Mouse (Mus musculus): ENCODE data around the gene Rft1. TPM values are rescaled to one million over a fixed set of nuclear protein-coding genes. Genes with fewer than 3 reads are reported as not detected.

Gene Rft1
- polyA plus RNA-seq, 1 experiment = 18.1 TPM

DNA sequence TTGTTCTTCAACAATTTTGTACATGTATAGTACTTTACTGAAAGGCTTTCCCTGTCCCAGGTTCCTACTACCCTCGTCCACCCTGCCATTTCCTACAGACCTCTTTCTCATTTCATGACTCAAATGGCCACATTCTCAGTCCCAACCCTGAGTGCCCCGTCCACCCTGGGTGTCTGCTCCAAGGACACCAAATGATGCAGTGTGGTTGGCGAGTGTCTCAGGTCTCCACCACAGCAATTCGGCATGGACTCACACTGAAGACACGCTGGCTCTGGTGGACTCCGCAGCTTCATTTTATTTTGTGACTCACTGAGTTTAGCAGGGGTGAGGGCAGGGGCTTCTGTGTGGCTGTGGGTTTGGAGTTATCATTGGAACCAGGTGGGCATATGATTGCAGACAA, 16.0 kb downstream of the Rft1 start:
- Histone ChIP-seq H3K36me3 (ENCODE audit: control insufficient read depth, insufficient read depth, low read length, poor library complexity, severe bottlenecking) (peaks cover 9% of the 10 kb centered on the region), H3K9me3 (replicated peaks; ENCODE audit: control insufficient read depth, insufficient read depth, low read length, poor library complexity, severe bottlenecking) (no peaks in the 10 kb centered on the region), H3K27ac (ENCODE audit: insufficient read depth, low read length) (no peak overlapping the region), H3K9ac (ENCODE audit: low read depth, poor library complexity, severe bottlenecking) (no peak overlapping the region), H3K27me3 (ENCODE audit: control insufficient read depth, insufficient read depth, low read length, poor library complexity, severe bottlenecking) (no peaks in the 10 kb centered on the region), H3K4me3 (ENCODE audit: low read depth, low read length) (no peak overlapping the region), H3K4me1 (ENCODE audit: control insufficient read depth, insufficient read depth, low read length) (no peaks in the 10 kb centered on the region)
- TF ChIP-seq POLR2A (IDR thresholded peaks at IDR 0.05; ENCODE audit: insufficient read depth, low read length) = no peak
- TF ChIP-seq EP300 (IDR thresholded peaks at IDR 0.05; ENCODE audit: insufficient read depth, low read depth, low read length) = no peak
- no peak for TF ChIP-seq CTCF (IDR thresholded peaks at IDR 0.05; ENCODE audit: low read depth, low read length)

DNA sequence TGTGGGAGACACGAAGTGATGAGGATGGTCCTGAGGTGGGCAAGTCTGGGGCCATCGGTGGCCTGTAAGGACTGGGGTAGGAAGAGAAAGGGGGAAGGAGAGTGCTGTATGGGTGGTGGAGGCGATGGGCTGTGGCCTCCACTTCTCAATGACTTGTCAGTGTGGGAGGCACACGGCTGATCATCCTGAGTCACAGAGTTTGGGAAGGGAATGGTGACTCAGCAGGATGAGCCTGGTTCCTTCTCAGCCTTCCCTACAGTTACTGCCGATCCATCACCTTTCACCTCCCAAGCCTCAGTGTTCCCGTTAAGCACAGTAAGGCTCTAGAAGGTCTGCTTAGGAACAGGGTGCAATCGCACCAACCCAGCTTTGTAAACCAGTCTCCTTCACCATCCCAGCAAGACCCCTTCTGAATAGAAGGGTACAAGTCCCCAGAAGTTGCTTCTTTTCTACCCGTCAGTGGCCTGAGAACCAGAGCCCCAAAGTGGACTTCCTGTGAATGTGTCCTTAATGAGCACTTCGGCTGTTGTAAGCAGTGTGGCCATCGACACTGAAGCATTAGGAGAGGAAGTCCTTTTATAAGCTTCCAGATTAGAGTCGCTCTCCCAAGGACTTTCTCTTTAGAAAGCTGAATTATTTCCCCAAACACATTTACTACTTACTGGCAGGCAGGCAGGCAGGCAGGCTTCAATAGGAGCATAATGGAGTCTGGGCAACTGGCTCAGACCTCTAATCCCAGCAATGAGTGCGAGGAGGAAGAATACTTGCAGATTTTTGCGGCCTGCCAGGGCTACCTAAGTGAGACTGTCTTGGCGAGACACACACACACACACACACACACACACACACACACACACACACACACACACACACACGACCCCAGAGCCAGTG, 17.2 kb downstream of the Rft1 start:
- H3K4me1 ChIP-seq (ENCODE audit: control insufficient read depth, insufficient read depth, low read length) = no peaks in the 10 kb centered on the region
- H3K9me3 ChIP-seq (replicated peaks; ENCODE audit: control insufficient read depth, insufficient read depth, low read length, poor library complexity, severe bottlenecking) = no peaks in the 10 kb centered on the region
- TF ChIP-seq POLR2A (IDR thresholded peaks at IDR 0.05; ENCODE audit: insufficient read depth, low read length) (no peak), CTCF (IDR thresholded peaks at IDR 0.05; ENCODE audit: low read depth, low read length) (no peak), EP300 (IDR thresholded peaks at IDR 0.05; ENCODE audit: insufficient read depth, low read depth, low read length) (no peak)
- H3K27me3 ChIP-seq (ENCODE audit: control insufficient read depth, insufficient read depth, low read length, poor library complexity, severe bottlenecking) = no peaks in the 10 kb centered on the region
- peaks cover 10% of the 10 kb centered on the region for H3K36me3 ChIP-seq (ENCODE audit: control insufficient read depth, insufficient read depth, low read length, poor library complexity, severe bottlenecking)
- no peak overlapping the region for H3K4me3 ChIP-seq (ENCODE audit: low read depth, low read length)
- no peak overlapping the region for H3K27ac ChIP-seq (ENCODE audit: insufficient read depth, low read length)
- H3K9ac ChIP-seq (ENCODE audit: low read depth, poor library complexity, severe bottlenecking) = no peak overlapping the region

DNA sequence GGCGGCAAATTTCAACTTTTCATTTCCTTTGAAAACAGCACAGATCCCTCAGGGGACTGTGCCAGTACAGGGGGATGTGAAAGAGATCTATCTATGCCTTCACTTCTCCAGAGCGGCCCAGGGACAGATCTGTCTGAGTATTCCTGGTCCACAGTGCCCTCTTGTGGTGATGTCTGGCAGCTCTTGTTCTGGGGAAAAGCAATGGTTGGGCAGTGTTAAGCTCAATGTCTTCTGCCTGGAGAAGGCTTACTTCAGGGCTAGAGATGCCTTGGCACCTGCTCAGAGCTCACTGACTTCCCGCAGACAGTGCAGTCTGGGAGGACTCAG, 17.8 kb downstream of the Rft1 start:
- no peaks in the 10 kb centered on the region for H3K9me3 ChIP-seq (replicated peaks; ENCODE audit: control insufficient read depth, insufficient read depth, low read length, poor library complexity, severe bottlenecking)
- H3K27me3 ChIP-seq (ENCODE audit: control insufficient read depth, insufficient read depth, low read length, poor library complexity, severe bottlenecking) = no peaks in the 10 kb centered on the region
- H3K4me3 ChIP-seq (ENCODE audit: low read depth, low read length) = no peak overlapping the region
- H3K27ac ChIP-seq (ENCODE audit: insufficient read depth, low read length) = no peak overlapping the region
- H3K36me3 ChIP-seq (ENCODE audit: control insufficient read depth, insufficient read depth, low read length, poor library complexity, severe bottlenecking) = peaks cover 16% of the 10 kb centered on the region
- TF ChIP-seq CTCF (IDR thresholded peaks at IDR 0.05; ENCODE audit: low read depth, low read length) (peak; percentile 86), EP300 (IDR thresholded peaks at IDR 0.05; ENCODE audit: insufficient read depth, low read depth, low read length) (no peak)
- H3K9ac ChIP-seq (ENCODE audit: low read depth, poor library complexity, severe bottlenecking) = no peak overlapping the region
- no peaks in the 10 kb centered on the region for H3K4me1 ChIP-seq (ENCODE audit: control insufficient read depth, insufficient read depth, low read length)

DNA sequence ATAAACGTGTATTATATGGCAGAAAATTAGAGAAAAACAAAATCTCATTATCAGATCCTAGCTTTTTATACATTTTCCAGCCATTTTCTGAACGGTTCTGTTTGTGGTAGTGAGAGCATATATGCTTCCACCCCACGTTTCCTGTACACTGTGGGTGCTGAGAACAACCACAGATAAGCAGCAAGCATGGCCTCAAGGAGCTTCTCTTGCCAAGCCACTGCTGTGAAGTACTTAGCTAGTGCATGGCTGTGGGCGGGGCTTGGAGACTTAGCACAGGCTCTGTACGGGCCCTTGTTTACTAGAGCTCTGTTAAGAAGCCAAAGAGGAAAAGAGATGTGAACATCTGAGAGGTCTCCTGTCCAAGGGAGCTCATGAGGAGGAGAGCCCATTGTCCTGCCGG, 20.8 kb downstream of the Rft1 start:
- no peaks in the 10 kb centered on the region for H3K4me1 ChIP-seq (ENCODE audit: control insufficient read depth, insufficient read depth, low read length)
- H3K27me3 ChIP-seq (ENCODE audit: control insufficient read depth, insufficient read depth, low read length, poor library complexity, severe bottlenecking) = no peaks in the 10 kb centered on the region
- no peak overlapping the region for H3K4me3 ChIP-seq (ENCODE audit: low read depth, low read length)
- no peak overlapping the region for H3K9ac ChIP-seq (ENCODE audit: low read depth, poor library complexity, severe bottlenecking)
- H3K36me3 ChIP-seq (ENCODE audit: control insufficient read depth, insufficient read depth, low read length, poor library complexity, severe bottlenecking) = peaks cover 30% of the 10 kb centered on the region
- no peak overlapping the region for H3K27ac ChIP-seq (ENCODE audit: insufficient read depth, low read length)
- no peaks in the 10 kb centered on the region for H3K9me3 ChIP-seq (replicated peaks; ENCODE audit: control insufficient read depth, insufficient read depth, low read length, poor library complexity, severe bottlenecking)
- TF ChIP-seq EP300 (IDR thresholded peaks at IDR 0.05; ENCODE audit: insufficient read depth, low read depth, low read length) (no peak), POLR2A (IDR thresholded peaks at IDR 0.05; ENCODE audit: insufficient read depth, low read length) (no peak), CTCF (IDR thresholded peaks at IDR 0.05; ENCODE audit: low read depth, low read length) (no peak)

DNA sequence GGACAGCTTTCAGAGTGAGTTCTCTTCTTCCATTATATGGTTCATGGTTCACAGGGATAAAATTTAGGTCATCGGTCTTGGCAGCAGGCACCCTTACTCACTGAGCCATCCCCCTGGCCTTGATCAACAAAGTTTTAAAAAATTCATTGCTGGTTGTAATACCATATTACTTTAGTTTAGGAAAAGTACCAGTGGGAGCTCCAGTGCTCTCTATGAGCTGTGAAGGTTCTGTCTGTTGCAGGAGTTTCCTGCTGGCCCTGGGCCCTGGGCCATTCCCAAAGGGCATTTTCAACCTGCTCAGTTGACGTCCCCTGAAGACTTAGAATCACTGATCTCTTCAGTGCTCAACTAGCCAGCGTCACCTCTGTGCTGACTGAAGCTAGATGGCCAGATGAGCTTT, 28.0 kb downstream of the Rft1 start:
- Histone ChIP-seq H3K27me3 (ENCODE audit: control insufficient read depth, insufficient read depth, low read length, poor library complexity, severe bottlenecking) (no peaks in the 10 kb centered on the region), H3K4me1 (ENCODE audit: control insufficient read depth, insufficient read depth, low read length) (no peaks in the 10 kb centered on the region), H3K9ac (ENCODE audit: low read depth, poor library complexity, severe bottlenecking) (no peak overlapping the region), H3K4me3 (ENCODE audit: low read depth, low read length) (no peak overlapping the region), H3K9me3 (replicated peaks; ENCODE audit: control insufficient read depth, insufficient read depth, low read length, poor library complexity, severe bottlenecking) (no peaks in the 10 kb centered on the region), H3K27ac (ENCODE audit: insufficient read depth, low read length) (no peak overlapping the region), H3K36me3 (ENCODE audit: control insufficient read depth, insufficient read depth, low read length, poor library complexity, severe bottlenecking) (peaks cover 23% of the 10 kb centered on the region; the same call in 1 of the 2 replicates)
- TF ChIP-seq CTCF (IDR thresholded peaks at IDR 0.05; ENCODE audit: low read depth, low read length) (no peak), EP300 (IDR thresholded peaks at IDR 0.05; ENCODE audit: insufficient read depth, low read depth, low read length) (no peak), POLR2A (IDR thresholded peaks at IDR 0.05; ENCODE audit: insufficient read depth, low read length) (no peak)

DNA sequence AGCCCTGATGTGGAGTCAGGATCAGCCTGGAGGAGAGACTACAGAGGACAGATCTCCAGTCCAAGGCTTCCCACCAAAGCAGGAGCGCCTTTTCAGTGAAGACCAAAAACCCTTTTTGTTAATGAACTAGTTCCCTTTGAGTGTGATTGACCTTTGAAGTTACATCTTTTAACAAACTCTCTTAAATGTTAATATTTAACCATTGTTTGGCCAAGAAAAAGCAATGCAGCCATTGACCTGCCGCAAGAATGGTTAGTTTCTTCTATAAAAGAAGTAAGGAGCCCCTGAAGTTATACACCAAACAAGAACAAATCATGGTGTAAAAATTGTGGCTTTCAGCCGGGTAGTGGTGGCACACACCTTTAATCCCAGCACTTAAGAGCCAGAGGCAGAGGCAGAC, 36.5 kb downstream of the Rft1 start:
- Histone ChIP-seq H3K27ac (ENCODE audit: insufficient read depth, low read length) (no peak overlapping the region), H3K27me3 (ENCODE audit: control insufficient read depth, insufficient read depth, low read length, poor library complexity, severe bottlenecking) (no peaks in the 10 kb centered on the region), H3K4me1 (ENCODE audit: control insufficient read depth, insufficient read depth, low read length) (no peaks in the 10 kb centered on the region), H3K4me3 (ENCODE audit: low read depth, low read length) (no peak overlapping the region), H3K9me3 (replicated peaks; ENCODE audit: control insufficient read depth, insufficient read depth, low read length, poor library complexity, severe bottlenecking) (no peaks in the 10 kb centered on the region), H3K9ac (ENCODE audit: low read depth, poor library complexity, severe bottlenecking) (no peak overlapping the region), H3K36me3 (ENCODE audit: control insufficient read depth, insufficient read depth, low read length, poor library complexity, severe bottlenecking) (peaks cover 7% of the 10 kb centered on the region)
- TF ChIP-seq EP300 (IDR thresholded peaks at IDR 0.05; ENCODE audit: insufficient read depth, low read depth, low read length) (no peak), CTCF (IDR thresholded peaks at IDR 0.05; ENCODE audit: low read depth, low read length) (no peak), POLR2A (IDR thresholded peaks at IDR 0.05; ENCODE audit: insufficient read depth, low read length) (no peak)

All from ES-Bruce4 (cell line).